Mouse (Mus musculus): ENCODE results near the gene Dach1.

Dach1 gene

DNA sequence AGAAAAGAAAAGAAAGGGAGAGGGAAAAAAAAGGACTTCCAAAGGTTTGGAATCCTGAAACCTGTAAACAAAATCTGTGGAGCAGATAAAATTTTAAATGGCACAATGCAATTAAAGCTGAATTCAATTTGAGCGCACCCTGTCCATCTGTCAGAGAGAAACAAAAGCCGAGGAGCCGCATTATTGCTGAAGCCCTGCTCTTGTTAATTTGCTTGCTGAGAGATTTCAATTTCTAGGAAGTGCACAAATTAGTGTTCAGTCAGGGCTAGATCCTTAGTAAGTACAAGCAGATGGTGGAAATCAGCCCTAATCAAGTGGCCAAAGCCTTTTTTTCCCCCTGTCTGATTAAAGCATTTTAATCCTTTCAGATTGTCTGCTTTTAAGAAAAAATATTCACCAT, 60.8 kb downstream of the Dach1 start:
- DNase-seq = no peak

- DNase-seq = no peak
Observed at GRCm38 (mm10) chr14:98106208-98106607, 63.4 kb downstream of the Dach1 start.

- no peak for DNase-seq
Observed at GRCm38 (mm10) chr14:98104314-98104955, 65.1 kb downstream of the Dach1 start.

- DNase-seq = no peak
Observed at GRCm38 (mm10) chr14:98095229-98095628, 74.3 kb downstream of the Dach1 start.

GRCm38 (mm10) chr14:98089246-98089645, 80.3 kb downstream of the Dach1 start:
- no peak for DNase-seq

DNA sequence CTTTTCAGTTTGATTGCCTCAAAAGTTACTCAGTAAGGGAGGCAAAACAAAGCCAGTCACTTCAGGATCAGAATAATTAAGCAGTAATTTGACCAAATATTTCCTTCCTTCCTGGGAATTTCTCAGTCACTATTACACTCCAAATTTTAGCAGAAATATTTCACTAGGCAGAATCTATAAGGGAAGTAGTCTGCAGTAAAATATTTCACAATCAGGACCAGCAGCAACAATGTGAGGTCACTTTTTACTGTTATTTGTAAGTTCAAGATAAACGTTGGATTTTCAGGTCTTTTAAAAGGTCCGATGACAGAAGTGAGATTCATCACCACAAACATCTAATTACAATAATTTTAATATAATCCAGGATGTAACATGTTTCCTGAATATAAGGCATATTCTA, 82.2 kb downstream of the Dach1 start:
- DNase-seq = no peak

DNA sequence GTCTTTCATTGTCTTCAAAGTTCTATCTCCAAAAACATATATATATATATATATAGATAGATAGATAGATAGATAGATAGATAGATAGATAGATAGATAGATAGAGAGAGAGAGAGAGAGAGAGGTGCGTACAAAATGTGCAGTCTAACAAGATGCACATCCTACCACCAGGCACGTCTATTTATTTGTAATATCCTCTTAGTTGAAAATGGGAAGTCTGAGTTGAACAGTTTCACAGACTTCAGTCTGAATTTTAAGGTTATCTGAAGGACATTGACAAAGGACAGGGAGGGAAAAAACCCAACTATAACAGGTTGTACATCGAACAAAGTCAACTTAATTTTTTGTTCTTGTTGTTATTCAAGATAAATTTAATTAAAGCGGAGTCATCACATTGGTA, 82.8 kb downstream of the Dach1 start:
- no peak for DNase-seq

DNA sequence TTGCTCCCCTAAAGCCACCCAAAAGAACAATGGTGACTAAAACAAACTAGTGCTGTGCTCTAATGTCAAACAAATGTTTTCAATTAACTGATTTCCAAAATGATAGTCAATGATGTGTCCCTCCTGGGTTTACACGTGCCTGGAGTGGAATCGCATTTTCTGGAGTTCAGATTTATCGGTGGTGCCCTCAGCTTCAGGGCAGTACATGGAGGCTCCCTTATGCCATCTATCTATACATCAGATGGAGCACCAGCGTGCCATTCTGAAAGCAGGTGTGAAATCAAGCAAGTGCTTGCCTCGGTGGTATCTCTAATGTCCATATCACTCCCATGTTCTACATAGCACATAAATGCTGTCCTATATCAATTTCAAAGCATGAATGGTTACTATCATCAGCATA, 84.4 kb downstream of the Dach1 start:
- no peak for DNase-seq

- no peak for DNase-seq
Observed at GRCm38 (mm10) chr14:98084720-98085119, 84.8 kb downstream of the Dach1 start.

DNA sequence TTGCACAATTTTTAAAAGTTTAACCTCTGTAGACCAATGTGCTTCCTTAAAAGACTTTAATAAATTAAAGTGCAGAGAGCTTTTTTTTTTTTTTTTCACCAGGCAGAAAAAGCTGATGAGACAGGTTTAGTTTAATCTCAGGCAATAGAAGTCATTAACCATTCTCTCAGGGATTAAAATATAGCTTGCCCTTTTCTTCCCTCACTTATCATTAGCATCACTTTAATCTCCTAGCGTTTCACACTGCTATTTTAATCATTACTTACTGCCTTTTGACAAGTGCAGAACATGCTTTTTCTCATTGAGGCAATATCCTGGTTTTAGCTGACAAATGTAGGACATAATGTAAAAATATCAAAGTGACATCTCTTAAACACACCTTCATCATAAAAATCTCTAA, 86.1 kb downstream of the Dach1 start:
- DNase-seq = no peak

DNA sequence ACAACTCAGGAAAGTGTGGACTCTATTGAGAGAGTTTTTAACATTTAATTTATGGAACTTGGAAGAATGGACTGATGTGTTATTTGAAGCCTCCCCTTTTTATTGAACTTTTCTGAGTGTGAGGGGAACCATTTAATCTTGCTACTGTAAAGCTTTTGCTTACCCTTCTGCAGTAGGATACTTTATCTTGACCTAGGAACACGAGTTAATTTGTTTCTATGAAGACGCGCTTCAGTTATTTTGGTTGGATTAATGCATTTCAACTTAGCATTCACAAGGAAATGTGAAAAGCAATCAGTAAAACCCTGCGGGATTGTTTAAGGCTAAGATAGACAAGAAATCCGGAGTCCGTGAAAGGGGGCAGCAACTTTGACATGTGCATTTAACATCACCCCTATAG, 89.6 kb downstream of the Dach1 start:
- DNase-seq = no peak

- no peak for DNase-seq
Observed at GRCm38 (mm10) chr14:98077996-98078395, 91.6 kb downstream of the Dach1 start.

DNA sequence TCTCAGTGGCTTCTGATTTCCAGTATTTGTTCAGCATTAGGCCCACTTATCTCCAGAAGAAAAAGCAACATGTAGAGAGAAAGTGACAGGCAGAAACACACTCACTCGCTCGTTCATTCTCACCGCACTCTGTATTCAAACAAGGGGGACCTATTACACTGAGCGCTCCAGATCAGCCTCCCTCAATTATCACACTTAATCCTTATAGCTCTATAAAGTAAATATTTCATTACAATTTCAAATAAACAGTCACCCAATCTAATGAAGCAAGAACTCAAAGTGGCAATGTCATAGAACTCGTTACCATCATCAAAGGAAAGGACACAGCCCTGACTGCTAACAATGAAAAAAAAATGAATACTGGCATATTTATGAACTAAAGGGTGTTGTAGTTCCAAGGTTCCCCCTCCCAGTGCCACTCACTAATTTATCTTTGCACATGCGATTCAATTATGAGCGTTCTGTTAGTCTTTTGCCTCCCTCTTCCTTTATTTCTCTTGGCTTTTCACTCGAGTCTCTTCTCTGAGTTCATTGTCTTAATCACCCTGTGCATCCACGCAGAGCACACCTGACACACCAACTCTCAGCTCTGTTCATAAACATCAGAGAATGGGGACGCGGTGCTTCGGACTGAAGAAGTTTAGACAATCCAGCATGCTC, 96.0 kb downstream of the Dach1 start:
- no peak for DNase-seq

- DNase-seq = no peak
Observed at GRCm38 (mm10) chr14:98072647-98073420, 96.7 kb downstream of the Dach1 start.

DNA sequence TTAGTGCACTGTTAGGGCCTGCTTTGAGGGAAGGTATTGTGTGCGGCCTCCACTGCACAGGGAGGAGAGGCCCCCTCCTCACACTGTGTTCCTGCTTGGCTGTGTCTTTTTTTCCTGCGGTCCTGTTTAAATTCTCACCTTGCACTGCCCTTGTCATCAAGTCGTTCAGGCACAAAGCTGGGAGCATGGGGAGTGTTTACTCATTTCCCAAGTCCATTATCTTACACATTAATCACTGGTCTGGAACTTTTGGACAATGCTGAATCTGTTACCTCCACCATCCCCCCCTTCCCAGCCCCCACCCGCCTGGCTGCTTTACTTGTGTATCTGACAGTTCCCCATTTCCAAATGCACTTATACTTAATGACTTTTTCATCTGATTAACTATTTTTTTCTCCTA, 97.7 kb downstream of the Dach1 start:
- DNase-seq = no peak

DNA sequence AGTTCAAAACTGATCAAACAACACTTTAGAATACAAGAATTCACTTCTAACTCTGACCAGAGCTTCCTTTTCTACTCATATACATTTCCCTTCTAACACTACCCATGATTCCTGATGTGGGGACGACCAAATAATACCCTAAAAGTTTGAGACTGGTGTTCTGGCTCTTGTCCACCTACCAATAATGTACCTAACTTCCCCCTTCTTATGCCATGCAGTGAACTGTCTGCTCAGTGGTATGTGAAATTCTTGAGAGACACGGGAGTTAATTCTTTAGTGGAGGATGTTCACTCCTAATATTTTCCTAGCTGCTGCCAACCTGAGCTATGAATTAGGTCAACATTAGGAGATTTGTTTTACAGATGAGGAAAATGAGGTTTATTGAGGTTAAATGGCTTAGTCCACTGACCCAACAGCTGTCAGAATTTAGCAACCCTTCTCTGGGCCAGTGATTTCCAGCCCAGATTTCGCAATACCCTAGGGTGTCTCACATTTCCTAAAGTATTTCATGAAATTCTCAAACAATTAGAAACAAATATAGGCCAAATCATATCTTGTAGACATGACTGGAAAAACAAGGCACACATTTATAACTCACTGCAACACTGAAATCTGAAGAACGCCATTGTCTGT, 102.2 kb downstream of the Dach1 start:
- no peak for DNase-seq

GRCm38 (mm10) chr14:98064190-98064589, 105.4 kb downstream of the Dach1 start:
- DNase-seq = no peak

- DNase-seq = no peak
Observed at GRCm38 (mm10) chr14:98049329-98049728, 120.2 kb downstream of the Dach1 start.

DNA sequence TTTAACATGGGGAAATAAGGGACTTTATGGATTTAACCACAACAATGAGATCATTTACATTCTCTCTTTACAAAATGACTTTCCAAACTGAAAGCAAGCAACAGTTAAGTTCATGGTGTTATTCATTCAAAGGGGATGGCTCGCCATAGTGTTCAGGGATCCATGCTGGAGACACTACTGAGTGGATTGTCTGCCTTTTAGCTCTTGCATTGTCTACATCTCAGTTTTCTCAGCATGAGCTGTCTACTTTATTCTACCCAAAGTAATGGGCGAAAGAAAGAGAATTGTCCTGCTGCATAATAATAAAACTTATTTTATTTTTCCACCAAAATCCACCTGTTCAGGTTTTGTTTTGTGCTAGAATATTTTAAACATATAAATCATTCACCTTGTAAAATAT, 121.2 kb downstream of the Dach1 start:
- DNase-seq = no peak

DNA sequence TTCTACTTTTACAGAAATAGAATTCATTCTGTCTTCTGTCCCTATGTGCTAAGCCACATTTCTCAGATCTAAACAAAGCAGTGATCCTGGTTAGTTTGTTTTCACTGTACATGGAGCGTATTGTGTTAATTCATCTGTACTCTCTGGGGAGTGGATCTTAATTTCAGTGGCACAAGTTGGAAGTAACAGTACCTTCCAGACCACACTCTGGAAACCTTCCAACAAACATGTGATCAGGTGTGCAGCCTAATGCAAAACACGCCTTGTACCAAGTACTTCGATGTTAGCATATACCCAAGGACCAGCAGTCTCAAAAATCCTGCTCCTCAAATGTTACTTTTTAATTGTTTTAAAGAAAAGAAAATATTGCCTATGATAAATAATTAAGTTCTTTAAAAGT, 121.9 kb downstream of the Dach1 start:
- no peak for DNase-seq

DNA sequence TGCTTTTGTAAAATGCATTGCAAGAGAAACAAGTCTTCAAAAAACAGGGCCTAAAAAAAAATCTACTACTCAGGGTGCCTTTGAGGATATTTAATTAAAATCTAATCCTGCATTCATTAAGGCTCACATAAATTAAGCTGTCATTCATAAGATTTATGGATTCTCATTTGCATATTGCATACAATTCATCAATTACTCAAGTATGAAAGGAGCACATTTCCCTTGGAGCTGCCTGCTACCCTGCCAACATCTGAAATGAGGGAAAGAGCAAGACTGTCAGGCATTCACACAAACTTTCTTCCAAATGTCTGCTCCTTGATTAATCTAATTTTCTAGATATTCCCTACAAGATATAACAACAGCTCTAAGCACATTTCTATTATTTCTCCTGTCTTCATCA, 122.6 kb downstream of the Dach1 start:
- DNase-seq = no peak

DNA sequence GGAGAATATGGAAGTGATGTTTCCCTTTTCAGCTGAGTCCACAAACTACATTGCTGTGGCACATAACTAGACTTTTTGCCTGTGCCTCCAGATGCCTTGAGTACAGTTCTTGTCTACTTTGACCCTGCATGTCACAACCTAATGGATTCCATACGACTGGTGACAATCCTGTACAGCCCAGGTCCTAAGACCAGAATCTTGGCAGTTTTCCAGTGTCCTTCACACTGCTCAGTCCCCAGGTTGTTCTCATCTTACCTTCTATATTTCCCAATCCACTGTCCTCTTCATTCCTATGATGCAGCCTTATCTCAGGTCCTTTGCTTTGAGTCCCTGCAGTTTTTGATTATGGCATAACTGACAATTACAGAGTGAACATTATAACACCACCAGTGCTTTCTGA, 131.0 kb downstream of the Dach1 start:
- DNase-seq = no peak

DNA sequence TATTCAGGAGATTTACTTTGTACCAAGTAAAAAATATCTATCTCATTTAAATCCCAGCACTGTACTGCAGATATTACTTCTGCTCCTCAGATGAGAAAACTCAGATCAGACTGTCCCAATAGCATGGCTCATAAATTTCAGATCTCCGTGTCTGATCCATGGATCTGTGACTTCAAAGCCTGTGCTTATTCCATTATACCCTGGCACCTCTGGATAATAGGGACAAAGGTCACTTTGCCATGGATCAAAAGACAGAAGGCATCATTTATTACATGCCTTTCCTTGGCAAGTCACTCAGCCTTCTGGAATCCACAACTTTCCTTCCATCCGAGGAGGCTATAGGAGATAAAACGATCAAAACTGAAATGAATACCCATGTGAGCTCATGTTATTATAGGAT, 132.4 kb downstream of the Dach1 start:
- no peak for DNase-seq

GRCm38 (mm10) chr14:98035261-98035660, 134.3 kb downstream of the Dach1 start:
- no peak for DNase-seq

All from cerebellum, adult 11 months (tissue).